Mouse (Mus musculus) ovary, adult 18-20 months (tissue): ENCODE data around the gene Abca16.

Experiments
- DNase-seq: peaks from one replicate; pipeline ENCODE4 v3.0.0; 2022; ENCODE audit warnings: low spot score, mixed read lengths

The Abca16 gene

GRCm38 (mm10) chr7:120409447-120409846 lies at the start of gene Abca16:
Gene Abca16 (plus strand): TSS chr7:120409647.
- DNase-seq: no peak

GRCm38 (mm10) chr7:120361159-120361558 lies 48.3 kb upstream of the Abca16 start:
- DNase-seq: no peak

GRCm38 (mm10) chr7:120412391-120412790 lies 2.9 kb downstream of the Abca16 start:
- DNase-seq: no peak

- DNase-seq: no peak
Measured at GRCm38 (mm10) chr7:120426625-120427024, 17.2 kb downstream of the Abca16 start.

- DNase-seq: no peak
Measured at GRCm38 (mm10) chr7:120431464-120431863, 22.0 kb downstream of the Abca16 start.

- DNase-seq: no peak
Measured at GRCm38 (mm10) chr7:120503891-120504662, 94.6 kb downstream of the Abca16 start.

GRCm38 (mm10) chr7:120504663-120504979 lies 95.2 kb downstream of the Abca16 start:
- DNase-seq: no peak

- DNase-seq: no peak
Measured at GRCm38 (mm10) chr7:120534805-120535204, 125.4 kb downstream of the Abca16 start.

- DNase-seq: no peak
Measured at GRCm38 (mm10) chr7:120552479-120553180, 143.2 kb downstream of the Abca16 start.

GRCm38 (mm10) chr7:120553181-120553551 lies 143.7 kb downstream of the Abca16 start:
- DNase-seq: no peak

GRCm38 (mm10) chr7:120567366-120567765 lies 157.9 kb downstream of the Abca16 start:
- DNase-seq: no peak

- no peak for DNase-seq
Measured at GRCm38 (mm10) chr7:120576520-120576919, 167.1 kb downstream of the Abca16 start.
